ENCODE assay signal across 29 mouse cellular contexts in genomic region chr2:134756086-134756485, GRCm38 (mm10). TPM values are rescaled to one million over a fixed set of nuclear protein-coding genes. Genes with fewer than 3 reads are reported as not detected.
DNase-seq lines count a peak whose midpoint lies in the region; ATAC-seq and TF ChIP-seq lines count a peak whose summit lies in the region.
"Had no signal": no experiment of that assay in that cellular context is flagged by ENCODE, and none has a peak within 500 bp of the region (broad histone marks: within the 10 kb centered on the region; RNA-seq: fewer than 3 reads in every experiment).

No protein-coding gene starts in this region.

- no peak overlapping the region for H3K4me3 ChIP-seq in lung, postnatal 0 days (ENCODE audit: low read depth, low read length)
- H3K4me3 ChIP-seq: embryonic facial prominence, embryonic 13.5 days; forebrain, embryonic 13.5 days; heart, adult 2 months; heart, embryonic 12.5 days; hindbrain, embryonic 13.5 days; limb, embryonic 10.5 days; limb, embryonic 15.5 days; midbrain, embryonic 10.5 days; midbrain, embryonic 15.5 days had no signal

- WGBS in lung, postnatal 0 days: 32% methylated on average over 1 of the region's 1 CpGs

- H3K27ac ChIP-seq in lung, postnatal 0 days (ENCODE audit: low read length): no peak overlapping the region
- H3K27ac ChIP-seq: embryonic facial prominence, embryonic 13.5 days; forebrain, embryonic 13.5 days; heart, adult 2 months; hindbrain, embryonic 13.5 days; kidney, postnatal 0 days; limb, embryonic 10.5 days; limb, embryonic 15.5 days; midbrain, embryonic 10.5 days; midbrain, embryonic 15.5 days had no signal

- ATAC-seq in lung, postnatal 0 days: peak; percentile 33; the same call in 1 of the 2 replicates
- peak; percentile 84; the same call in 1 of the 2 replicates for ATAC-seq in monocyte, adult 5-6 weeks (replicated peaks; ENCODE audit: insufficient number of reproducible peaks, low FRiP score, low TSS enrichment, poor library complexity, severe bottlenecking)
- no peak for ATAC-seq in erythroid progenitor cell, adult 5-6 weeks (replicated peaks; ENCODE audit: low FRiP score, poor library complexity, severe bottlenecking)
- ATAC-seq: forebrain, embryonic 13.5 days; intestine, postnatal 0 days; midbrain, embryonic 15.5 days; Patski had no signal

- peak; percentile 66 for DNase-seq in lung, postnatal 0 days (ENCODE audit: low spot score)
- no peak for DNase-seq in lung, postnatal 4 days
- peak; percentile 78 for DNase-seq in adipocyte (ENCODE audit: low spot score)
- peak; percentile 89 for DNase-seq in gonadal fat pad, adult 2 months (ENCODE audit: low read depth)
- no peak for DNase-seq in right cerebral cortex, adult 18-20 months
- DNase-seq: adrenal gland, postnatal 14 days; cerebellum, adult 11 months; cerebellum, adult 9-10 months; gastrocnemius, postnatal 14 days; heart, adult 2 months; heart, postnatal 4 days; kidney, postnatal 4 days; lung, postnatal 10 days; right cerebral cortex, postnatal 4 days; thymus, postnatal 4 days had no signal

- no peak overlapping the region for H3K9ac ChIP-seq in lung, postnatal 0 days (replicated peaks; ENCODE audit: low read depth)
- H3K9ac ChIP-seq: embryonic facial prominence, embryonic 13.5 days; forebrain, embryonic 13.5 days; heart, embryonic 12.5 days; hindbrain, embryonic 13.5 days; limb, embryonic 15.5 days; midbrain, embryonic 15.5 days had no signal

- no peak for TF ChIP-seq CTCF in lung, postnatal 0 days (IDR thresholded peaks at IDR 0.05)

- TF ChIP-seq EP300 in lung, postnatal 0 days (IDR thresholded peaks at IDR 0.05): peak; percentile 37

- no peaks in the 10 kb centered on the region for H3K4me1 ChIP-seq in lung, postnatal 0 days (ENCODE audit: insufficient read depth, low read depth, low read length)
- H3K4me1 ChIP-seq: embryonic facial prominence, embryonic 13.5 days; heart, embryonic 12.5 days; hindbrain, embryonic 13.5 days; limb, embryonic 10.5 days; limb, embryonic 15.5 days; midbrain, embryonic 10.5 days had no signal

- H3K4me2 ChIP-seq in lung, postnatal 0 days (replicated peaks; ENCODE audit: low read depth, low read length): no peak overlapping the region
- H3K4me2 ChIP-seq: embryonic facial prominence, embryonic 13.5 days; forebrain, embryonic 13.5 days; heart, embryonic 12.5 days; hindbrain, embryonic 13.5 days; limb, embryonic 15.5 days; midbrain, embryonic 15.5 days had no signal

- H3K9me3 ChIP-seq in lung, postnatal 0 days (ENCODE audit: low read length): no peaks in the 10 kb centered on the region
- H3K9me3 ChIP-seq: embryonic facial prominence, embryonic 13.5 days; forebrain, embryonic 13.5 days; heart, embryonic 12.5 days; hindbrain, embryonic 13.5 days; limb, embryonic 10.5 days; limb, embryonic 15.5 days; midbrain, embryonic 15.5 days had no signal

- H3K27me3 ChIP-seq in lung, postnatal 0 days (replicated peaks; ENCODE audit: insufficient read depth, low read length): no peaks in the 10 kb centered on the region
- H3K27me3 ChIP-seq: CH12.LX; embryonic facial prominence, embryonic 13.5 days; forebrain, embryonic 13.5 days; heart, embryonic 12.5 days; hindbrain, embryonic 13.5 days; limb, embryonic 15.5 days; midbrain, embryonic 15.5 days had no signal

- H3K36me3 ChIP-seq in lung, postnatal 0 days (ENCODE audit: insufficient read depth, low read length): no peaks in the 10 kb centered on the region
- H3K36me3 ChIP-seq: embryonic facial prominence, embryonic 13.5 days; heart, embryonic 12.5 days; hindbrain, embryonic 13.5 days; limb, embryonic 10.5 days; limb, embryonic 15.5 days; midbrain, embryonic 10.5 days; midbrain, embryonic 15.5 days had no signal

RNA-seq across cellular contexts. Expression of gene Plcb1, which starts 29.8 kb away (rescaled TPM):
- polyA plus RNA-seq in lung, postnatal 0 days (2015; fragmentation: Nextera tagmentation; extraction: Ambion mirVana): 8.7 and 12.3 TPM in 2 replicates
- polyA plus RNA-seq in gonadal fat pad, adult 2 months (2012; rRNA removed): 3.6 and 4.3 TPM in 2 replicates
- 5.5 to 7.3 TPM (median 6.7 TPM) in 3 replicates for total RNA-seq in monocyte, adult 5-6 weeks (2017)
- 0.72 and 2.1 TPM in 2 replicates for total RNA-seq in erythroid progenitor cell, adult 5-6 weeks (2015; ENCODE audit: low replicate concordance)
- 1.0 TPM in 1 of 2 replicates, not detected in the other for total RNA-seq in erythroid progenitor cell, adult 5-6 weeks (2017; ENCODE audit: low replicate concordance)
- total RNA-seq: CH12.LX had no signal

Comparison
In these comparisons a context has a peak if more than half of its experiments do, and no peak if none do; other contexts are left out.
1. DNase-seq: peak in lung, postnatal 0 days (single experiment), adipocyte (single experiment) and gonadal fat pad, adult 2 months (single experiment); none in lung, postnatal 4 days (0 of 2) and right cerebral cortex, adult 18-20 months (single experiment).